Mouse (Mus musculus) central nervous system, embryonic 14 days (tissue): ENCODE results near the gene Fam102b. TPM values are rescaled to one million over a fixed set of nuclear protein-coding genes. Genes with fewer than 3 reads are reported as not detected.

Experiments used
- polyA plus RNA-seq: library from polyadenylated mRNA; depleted of rRNA; stranded (reverse); fragments of >200 nt; gene quantifications from 2 replicates; pipeline ENCODE4 v1.2.3, GENCODE M21; 2012; rRNA removed

The Fam102b gene
- 19.5 and 22.8 TPM in 2 replicates for polyA plus RNA-seq

GRCm38 (mm10) chr3:109027515-109027987 is at the start of gene Fam102b:
Gene Fam102b (minus strand): TSS chr3:109027607.

GRCm38 (mm10) chr3:108940001-108940633 is 87.3 kb downstream of the Fam102b start, which contains the start of gene Gm9857:
Gene Gm9857 (minus strand): TSS chr3:108940445.

GRCm38 (mm10) chr3:108939573-108939972 is 87.8 kb downstream of the Fam102b start, which contains the start of gene Henmt1:
Gene Henmt1 (plus strand): TSS chr3:108939873.

Other genes with a start within 250 kb of the Fam102b start
- gene Stxbp3, start 187.1 kb downstream of the Fam102b start, polyA plus RNA-seq: 14.8 and 18.0 TPM in 2 replicates
- gene Fndc7, start 137.6 kb downstream of the Fam102b start, polyA plus RNA-seq: 0.04 and 0.06 TPM in 2 replicates
- gene Prpf38b, start 115.9 kb downstream of the Fam102b start, polyA plus RNA-seq: 91.2 and 95.8 TPM in 2 replicates
- 0.84 and 0.98 TPM in 2 replicates for gene Henmt1, start 87.7 kb downstream of the Fam102b start, polyA plus RNA-seq
- 0.95 and 1.2 TPM in 2 replicates for gene Gm9857, start 87.2 kb downstream of the Fam102b start, polyA plus RNA-seq
- gene Slc25a54, start 52.9 kb upstream of the Fam102b start, polyA plus RNA-seq: not detected in 2 replicates
- gene Slc25a24, start 95.5 kb upstream of the Fam102b start, polyA plus RNA-seq: 6.9 and 12.1 TPM in 2 replicates